Mouse (Mus musculus): ENCODE measurements at regions not wholly inside any gene's neighbourhood (a gene's known extent, or its start where the extent isn't known, plus 50 kb on each side); places are given as distances from the start of the nearest gene placed in this dataset.

DNA sequence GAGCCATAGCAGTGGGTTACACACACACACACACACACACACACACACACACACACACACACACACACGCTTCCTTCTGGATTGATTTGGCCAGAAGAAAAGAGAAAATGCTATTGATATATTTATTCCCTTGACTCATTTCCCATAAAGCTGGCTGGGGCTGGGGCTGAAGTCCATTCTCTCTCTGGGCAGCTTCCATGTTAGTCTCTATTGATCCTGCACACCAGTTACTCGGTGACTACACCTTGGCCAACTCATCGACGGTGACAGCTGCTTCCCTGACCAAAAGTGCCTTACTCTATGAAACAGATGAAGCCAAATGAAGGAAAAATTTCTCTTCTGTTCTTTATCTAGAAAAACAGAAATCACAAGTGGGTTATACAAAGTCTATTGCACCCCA, 82.1 kb downstream of the Snx18 start:
- no peak overlapping the region for H3K27ac ChIP-seq
- 74% methylated on average over 4 of the region's 4 CpGs for WGBS
- H3K9ac ChIP-seq, result no peak overlapping the region
- H3K36me3 ChIP-seq (replicated peaks), result no peaks in the 10 kb centered on the region
- no peaks in the 10 kb centered on the region for H3K27me3 ChIP-seq (replicated peaks)
- ATAC-seq (replicated peaks), result no peak
- H3K9me3 ChIP-seq, result no peaks in the 10 kb centered on the region
- H3K4me3 ChIP-seq, result no peak overlapping the region
- H3K4me2 ChIP-seq, result no peak overlapping the region
- peaks cover 6% of the 10 kb centered on the region; the same call in 1 of the 2 replicates for H3K4me1 ChIP-seq

DNA sequence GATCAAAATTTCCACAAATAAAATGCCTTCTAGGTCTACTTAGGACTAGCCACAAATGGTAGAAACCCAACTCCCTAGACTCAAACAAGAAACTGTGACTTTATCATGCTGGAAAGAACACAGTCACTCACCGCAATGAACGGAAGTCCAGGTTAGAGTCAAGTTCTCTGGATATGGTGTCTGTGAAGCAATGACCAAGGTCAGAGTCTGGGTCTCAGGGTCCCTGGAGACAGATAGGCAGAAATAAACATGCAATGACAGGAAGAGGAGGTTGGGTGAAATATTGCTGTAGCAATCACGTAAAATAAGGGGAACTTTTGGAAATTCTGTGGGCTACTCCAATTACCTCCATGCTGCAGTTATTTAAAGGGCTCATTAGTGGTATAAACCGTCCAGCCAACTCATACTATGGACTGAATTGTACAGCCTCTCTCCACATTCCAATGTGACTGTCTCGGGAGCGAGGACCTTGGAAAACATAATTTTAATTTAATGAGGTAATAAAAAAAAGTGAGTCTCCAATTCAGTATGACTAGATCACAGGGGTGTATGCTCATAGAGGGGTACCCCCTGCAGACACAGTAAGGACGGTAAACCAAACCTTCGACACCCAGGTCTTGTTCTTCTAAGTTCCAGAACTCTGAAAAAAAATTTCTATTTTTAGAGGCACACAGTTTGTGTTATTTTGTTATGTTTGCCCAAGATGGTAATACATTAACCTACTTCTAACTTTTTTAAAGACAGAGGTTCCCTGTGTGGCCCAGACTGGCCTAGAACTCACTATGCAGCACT, 83.5 kb downstream of the Snx18 start:
- H3K4me3 ChIP-seq, result no peak overlapping the region
- H3K9ac ChIP-seq, result no peak overlapping the region
- H3K36me3 ChIP-seq (replicated peaks), result no peaks in the 10 kb centered on the region
- H3K4me2 ChIP-seq, result no peak overlapping the region
- no peak for ATAC-seq (replicated peaks)
- WGBS, result 89% methylated on average over 8 of the region's 8 CpGs
- no peak overlapping the region for H3K27ac ChIP-seq
- peaks cover 6% of the 10 kb centered on the region; the same call in 1 of the 2 replicates for H3K4me1 ChIP-seq
- H3K9me3 ChIP-seq, result no peaks in the 10 kb centered on the region
- no peaks in the 10 kb centered on the region for H3K27me3 ChIP-seq (replicated peaks)

DNA sequence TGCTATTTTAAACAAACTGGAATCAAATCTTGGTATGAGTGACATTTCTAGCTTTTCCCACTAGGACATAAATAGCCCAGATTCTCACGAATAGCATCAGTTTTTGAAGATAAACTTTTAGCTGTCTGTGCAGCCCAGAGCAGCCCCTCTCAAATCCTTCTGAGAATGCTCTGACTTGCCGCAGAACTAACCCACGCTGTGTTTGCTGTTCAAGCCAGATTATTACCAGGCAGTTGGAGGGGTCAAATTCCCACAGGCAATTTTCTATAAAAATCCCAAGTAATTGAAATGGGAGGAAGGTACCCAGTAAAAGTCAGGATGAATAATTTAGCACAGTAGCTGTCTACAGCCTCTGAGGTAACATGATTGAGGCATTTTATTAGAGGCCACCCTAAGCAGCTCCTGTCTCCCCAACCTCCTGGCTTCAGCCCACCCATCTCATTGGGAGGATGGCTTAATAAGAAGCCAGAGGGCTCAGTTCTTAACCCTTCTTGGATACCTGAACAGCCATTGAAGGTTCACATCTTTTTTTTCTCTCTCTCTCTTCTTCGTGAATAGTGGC, 84.4 kb downstream of the Snx18 start:
- ATAC-seq (replicated peaks), result peak; percentile 86
- 0 out of 2 replicates have a peak overlapping the region, but pooled peaks have one; percentile 28 for H3K27ac ChIP-seq
- no peaks in the 10 kb centered on the region for H3K36me3 ChIP-seq (replicated peaks)

DNA sequence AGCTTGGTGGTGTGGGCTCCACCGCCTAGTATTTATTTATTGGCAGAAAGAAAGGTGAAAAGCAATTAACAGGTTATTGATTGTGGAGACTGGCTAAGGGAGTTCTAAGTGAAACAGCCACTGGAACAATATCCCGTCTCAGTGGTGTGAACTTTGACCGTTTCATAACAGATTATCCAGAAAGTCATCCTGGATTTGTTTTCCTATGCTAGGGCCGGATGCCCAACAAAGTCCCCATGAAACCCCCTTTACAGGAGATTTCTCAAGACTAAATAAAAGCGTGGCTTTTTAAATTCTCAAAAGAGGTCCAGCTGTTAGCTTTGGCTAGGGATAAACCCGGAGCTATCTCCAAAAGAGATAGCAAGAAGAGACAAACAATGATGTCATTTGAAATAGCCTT, 91.4 kb downstream of the Snx18 start:
- Histone ChIP-seq H3K9ac (no peak overlapping the region), H3K9me3 (no peaks in the 10 kb centered on the region), H3K27ac (no peak overlapping the region), H3K4me2 (no peak overlapping the region), H3K27me3 (replicated peaks) (no peaks in the 10 kb centered on the region), H3K4me3 (no peak overlapping the region), H3K36me3 (replicated peaks) (no peaks in the 10 kb centered on the region), H3K4me1 (no peaks in the 10 kb centered on the region)
- 87% methylated on average over 6 of the region's 6 CpGs for WGBS
- no peak for ATAC-seq (replicated peaks)

More for the DNA sequence above, 84.4 kb downstream of the Snx18 start:
- H3K4me3 ChIP-seq, result no peak overlapping the region
- H3K4me2 ChIP-seq, result no peak overlapping the region
- H3K9ac ChIP-seq, result no peak overlapping the region
- peaks cover 6% of the 10 kb centered on the region; the same call in 1 of the 2 replicates for H3K4me1 ChIP-seq
- no peaks in the 10 kb centered on the region for H3K27me3 ChIP-seq (replicated peaks)
- no peaks in the 10 kb centered on the region for H3K9me3 ChIP-seq
- WGBS, result 31% methylated on average over 4 of the region's 4 CpGs

DNA sequence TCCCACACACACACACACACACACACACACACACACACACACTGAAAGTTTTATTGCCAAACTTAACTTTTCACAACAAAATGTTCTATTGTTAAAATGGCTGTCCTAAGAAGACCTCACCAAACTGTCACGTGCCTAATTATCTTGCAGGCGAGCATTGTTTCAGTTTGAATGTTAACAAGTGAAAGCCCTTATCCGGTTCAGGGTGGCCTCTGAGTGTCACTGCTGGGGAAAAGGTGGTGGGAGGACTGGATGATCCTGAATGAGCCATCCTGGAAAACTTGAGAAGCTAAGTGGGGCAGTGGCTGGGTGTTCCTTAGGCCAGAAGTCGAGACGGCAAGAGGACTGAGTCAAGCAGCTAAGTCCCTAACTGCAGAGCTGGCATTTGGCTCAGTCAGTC, 94.9 kb downstream of the Snx18 start:
- H3K27me3 ChIP-seq (replicated peaks), result no peaks in the 10 kb centered on the region
- H3K4me2 ChIP-seq, result no peak overlapping the region
- no peaks in the 10 kb centered on the region for H3K4me1 ChIP-seq
- 80% methylated on average over 5 of the region's 5 CpGs for whole genome bisulfite sequencing
- no peak overlapping the region for H3K4me3 ChIP-seq
- H3K27ac ChIP-seq, result no peak overlapping the region
- no peaks in the 10 kb centered on the region for H3K9me3 ChIP-seq
- ATAC-seq (replicated peaks), result no peak
- no peak overlapping the region for H3K9ac ChIP-seq
- no peaks in the 10 kb centered on the region for H3K36me3 ChIP-seq (replicated peaks)

DNA sequence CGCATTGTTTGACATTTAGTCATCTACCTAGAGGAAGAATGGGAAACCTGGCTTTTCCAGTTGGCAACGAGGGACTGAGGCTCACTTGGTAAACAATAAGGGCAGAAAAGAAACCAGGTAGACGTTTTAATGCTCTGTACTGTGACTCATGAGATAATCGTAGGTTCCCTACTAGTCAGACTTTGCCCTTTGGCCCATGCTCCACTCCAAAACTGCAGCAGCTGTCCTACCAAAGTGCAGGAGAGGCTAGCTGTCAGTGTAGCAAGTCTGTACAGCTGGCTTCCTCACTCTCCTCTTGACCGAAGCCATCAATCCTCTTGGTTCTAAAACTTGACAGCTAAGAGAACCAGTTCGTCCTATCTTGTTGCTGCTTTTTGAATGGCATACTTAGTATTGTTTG, 100.2 kb downstream of the Snx18 start:
- H3K4me2 ChIP-seq, result no peak overlapping the region
- H3K27ac ChIP-seq, result no peak overlapping the region
- no peak overlapping the region for H3K9ac ChIP-seq
- no peak for ATAC-seq (replicated peaks)
- H3K4me3 ChIP-seq, result no peak overlapping the region
- H3K9me3 ChIP-seq, result no peaks in the 10 kb centered on the region
- no peaks in the 10 kb centered on the region for H3K4me1 ChIP-seq
- no peaks in the 10 kb centered on the region for H3K27me3 ChIP-seq (replicated peaks)
- WGBS, result 86% methylated on average over 6 of the region's 6 CpGs
- H3K36me3 ChIP-seq (replicated peaks), result no peaks in the 10 kb centered on the region

DNA sequence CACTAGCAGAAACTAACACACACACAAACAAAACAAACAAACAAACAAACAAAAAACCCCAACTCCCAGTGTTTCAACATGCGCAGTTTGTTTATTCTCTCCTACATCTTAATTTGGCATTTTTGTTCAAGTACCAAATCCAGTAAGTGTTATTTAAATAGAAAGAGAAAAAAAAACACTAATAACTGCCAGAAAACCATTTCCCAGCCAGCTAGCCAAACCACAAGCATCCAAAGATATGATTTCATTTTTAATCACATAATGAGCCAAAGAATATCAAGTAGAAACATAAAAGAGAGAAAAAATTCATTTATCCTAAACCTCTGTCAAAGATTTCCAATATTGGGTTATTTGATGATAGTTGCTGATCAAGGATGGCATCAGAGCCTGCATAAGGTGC, 102.3 kb downstream of the Snx18 start:
- WGBS, result 93% methylated on average over 1 of the region's 1 CpGs
- H3K27ac ChIP-seq, result no peak overlapping the region
- H3K9ac ChIP-seq, result no peak overlapping the region
- no peaks in the 10 kb centered on the region for H3K27me3 ChIP-seq (replicated peaks)
- H3K4me1 ChIP-seq, result no peaks in the 10 kb centered on the region
- H3K4me2 ChIP-seq, result no peak overlapping the region
- no peaks in the 10 kb centered on the region for H3K9me3 ChIP-seq
- H3K4me3 ChIP-seq, result no peak overlapping the region
- no peaks in the 10 kb centered on the region for H3K36me3 ChIP-seq (replicated peaks)
- no peak for ATAC-seq (replicated peaks)

DNA sequence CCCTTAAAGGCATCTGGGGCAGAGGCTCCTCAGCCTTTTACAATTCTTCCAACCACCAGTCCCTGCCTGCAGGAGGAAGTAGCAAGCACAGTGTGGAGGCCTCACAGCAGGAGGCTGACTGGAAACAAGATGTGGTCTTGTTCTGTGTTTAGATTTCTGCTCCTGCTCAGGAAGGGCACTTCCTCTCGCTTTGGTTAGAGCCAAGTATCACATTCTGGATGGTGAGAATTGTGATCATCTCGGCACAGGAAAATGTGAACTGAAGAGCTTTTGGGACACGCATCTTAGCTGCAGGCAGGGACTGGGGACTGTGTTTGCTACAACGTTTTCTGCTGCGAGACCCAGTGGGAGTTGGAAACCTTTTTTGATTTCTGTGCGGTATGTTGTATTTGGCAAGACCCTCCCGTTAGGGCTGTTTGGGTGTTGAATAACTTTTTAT, 103.2 kb downstream of the Snx18 start:
- ATAC-seq (replicated peaks), result no peak
- H3K4me1 ChIP-seq, result no peaks in the 10 kb centered on the region
- WGBS, result 59% methylated on average over 7 of the region's 7 CpGs

DNA sequence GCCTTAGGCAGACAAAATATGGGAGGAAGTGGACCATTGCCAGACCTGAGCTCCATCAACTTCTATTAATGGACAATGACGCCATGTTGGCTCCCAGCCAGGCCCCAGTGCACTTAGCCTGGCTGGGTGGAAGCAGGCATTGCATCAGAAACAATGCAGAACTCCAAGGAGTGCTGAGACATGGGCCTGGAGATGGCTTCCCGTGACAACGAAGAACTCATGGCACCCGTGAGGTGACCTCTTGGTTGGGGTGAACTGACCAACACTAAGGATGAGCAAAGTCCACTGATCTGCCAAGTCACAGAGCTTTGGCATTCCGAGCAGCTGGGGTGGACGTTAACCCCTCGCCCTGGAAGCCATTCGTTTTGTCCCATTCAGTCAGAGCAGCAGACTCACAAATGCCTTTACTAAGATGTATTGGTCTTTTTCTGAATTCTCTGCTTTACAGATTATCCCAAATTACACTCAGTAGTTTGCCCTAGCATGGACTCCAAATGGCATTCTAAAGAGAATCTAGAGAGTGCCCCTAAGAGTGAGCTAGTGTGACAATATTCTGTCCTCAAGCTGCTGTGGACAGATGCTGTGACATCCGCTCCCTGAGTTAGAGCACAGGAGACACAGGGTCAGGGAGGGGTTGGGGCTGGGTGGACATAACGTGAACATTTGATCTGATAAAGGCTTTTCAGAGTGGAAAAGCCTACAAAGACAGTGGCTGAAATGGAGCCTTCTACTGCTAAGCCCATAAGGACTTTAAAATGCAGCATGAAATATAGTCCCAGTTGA, 108.8 kb downstream of the Snx18 start:
- no peak for ATAC-seq (replicated peaks)
- H3K36me3 ChIP-seq (replicated peaks), result no peaks in the 10 kb centered on the region

More for the DNA sequence above, 103.2 kb downstream of the Snx18 start:
- no peak overlapping the region for H3K4me3 ChIP-seq
- H3K27me3 ChIP-seq (replicated peaks), result no peaks in the 10 kb centered on the region
- no peaks in the 10 kb centered on the region for H3K36me3 ChIP-seq (replicated peaks)
- H3K9me3 ChIP-seq, result no peaks in the 10 kb centered on the region
- H3K27ac ChIP-seq, result no peak overlapping the region
- H3K4me2 ChIP-seq, result no peak overlapping the region
- no peak overlapping the region for H3K9ac ChIP-seq

DNA sequence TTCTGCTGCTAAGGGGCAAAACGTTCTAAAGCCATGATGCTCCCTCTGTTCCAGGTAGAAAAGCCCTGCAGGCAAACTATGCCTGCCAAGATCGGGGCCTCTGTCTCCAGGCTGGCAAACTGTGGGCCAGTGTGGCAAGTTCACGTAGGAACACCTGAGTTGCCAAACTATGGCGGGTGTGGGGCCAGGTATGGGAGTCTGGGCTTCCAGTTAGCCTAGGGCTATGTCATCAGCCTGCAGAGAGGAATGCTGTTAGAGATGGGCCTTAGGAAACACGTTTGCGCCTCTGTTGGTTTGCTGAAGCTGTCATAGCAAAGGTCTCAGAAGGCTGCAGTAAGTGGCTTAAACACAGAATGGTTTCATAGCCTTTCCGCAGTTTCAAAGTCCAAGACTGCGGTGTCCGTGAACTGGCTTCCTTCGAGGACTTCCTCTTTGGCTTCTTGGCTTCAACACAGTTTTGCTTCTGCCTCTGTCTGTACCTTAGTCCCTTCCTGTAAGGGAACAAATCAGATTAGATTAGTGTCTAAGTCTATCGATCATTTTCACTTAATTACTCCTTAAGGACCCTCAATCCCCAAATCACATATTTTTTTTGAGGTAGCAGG, 110.1 kb downstream of the Snx18 start:
- no peaks in the 10 kb centered on the region for H3K36me3 ChIP-seq (replicated peaks)
- no peak overlapping the region for H3K4me3 ChIP-seq
- no peak overlapping the region for H3K9ac ChIP-seq
- no peaks in the 10 kb centered on the region for H3K4me1 ChIP-seq
- no peak for ATAC-seq (replicated peaks)
- 88% methylated on average over 11 of the region's 11 CpGs for WGBS
- H3K9me3 ChIP-seq, result no peaks in the 10 kb centered on the region
- H3K27me3 ChIP-seq (replicated peaks), result no peaks in the 10 kb centered on the region
- no peak overlapping the region for H3K27ac ChIP-seq
- no peak overlapping the region for H3K4me2 ChIP-seq

More for the DNA sequence above, 108.8 kb downstream of the Snx18 start:
- Histone ChIP-seq H3K4me1 (no peaks in the 10 kb centered on the region), H3K27ac (no peak overlapping the region), H3K9me3 (no peaks in the 10 kb centered on the region), H3K4me2 (no peak overlapping the region), H3K27me3 (replicated peaks) (no peaks in the 10 kb centered on the region), H3K4me3 (no peak overlapping the region), H3K9ac (no peak overlapping the region)
- 81% methylated on average over 10 of the region's 10 CpGs for WGBS

DNA sequence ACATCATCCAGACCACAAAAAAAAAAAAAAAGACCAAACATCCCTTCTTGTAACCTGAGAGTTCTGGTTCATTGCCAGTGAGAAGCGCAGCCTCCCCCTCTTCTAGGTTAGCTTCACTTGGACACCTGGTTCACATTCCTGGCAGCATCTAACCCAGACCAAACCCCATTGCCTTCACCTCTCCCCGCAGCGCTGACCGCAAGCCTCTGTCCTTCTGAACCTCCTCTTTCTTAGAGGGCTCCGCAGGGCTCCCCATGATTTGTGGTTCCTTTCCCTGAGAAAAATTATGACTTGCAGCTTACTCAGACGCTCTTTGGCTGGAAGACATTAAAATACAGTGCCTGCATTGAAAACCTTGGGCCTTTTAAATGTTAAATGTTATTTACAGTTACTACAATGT, 115.8 kb downstream of the Snx18 start:
- 89% methylated on average over 6 of the region's 6 CpGs for WGBS
- no peak overlapping the region for H3K9ac ChIP-seq
- H3K36me3 ChIP-seq (replicated peaks), result no peaks in the 10 kb centered on the region
- no peak overlapping the region for H3K4me3 ChIP-seq
- ATAC-seq (replicated peaks), result no peak
- no peaks in the 10 kb centered on the region for H3K4me1 ChIP-seq
- H3K9me3 ChIP-seq, result no peaks in the 10 kb centered on the region
- H3K4me2 ChIP-seq, result no peak overlapping the region
- no peaks in the 10 kb centered on the region for H3K27me3 ChIP-seq (replicated peaks)
- no peak overlapping the region for H3K27ac ChIP-seq

DNA sequence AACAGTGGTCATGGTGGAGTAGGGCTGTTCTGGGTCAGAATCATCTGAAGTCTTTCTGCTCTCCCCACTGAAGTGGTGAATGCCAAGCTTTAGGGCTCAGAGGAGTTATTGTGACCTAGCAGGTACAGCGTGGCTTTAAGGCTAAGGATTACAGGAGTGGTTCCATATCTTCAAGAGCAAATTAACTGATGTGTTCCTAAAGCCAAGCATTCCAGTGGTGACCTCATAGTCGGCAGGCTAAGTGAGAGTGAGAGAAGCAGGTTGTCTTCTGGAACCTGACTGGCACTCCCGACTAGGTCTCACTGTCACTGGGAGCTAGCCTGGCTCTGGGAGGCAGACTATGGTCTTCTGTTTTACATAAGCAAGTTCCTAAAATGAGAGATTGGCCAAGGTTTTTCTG, 116.3 kb downstream of the Snx18 start:
- WGBS, result 85% methylated on average over 3 of the region's 3 CpGs

More for the DNA sequence above, 116.3 kb downstream of the Snx18 start:
- H3K4me1 ChIP-seq, result no peaks in the 10 kb centered on the region
- H3K27me3 ChIP-seq (replicated peaks), result no peaks in the 10 kb centered on the region
- no peak overlapping the region for H3K27ac ChIP-seq
- no peak for ATAC-seq (replicated peaks)
- H3K4me3 ChIP-seq, result no peak overlapping the region
- no peaks in the 10 kb centered on the region for H3K9me3 ChIP-seq
- H3K4me2 ChIP-seq, result no peak overlapping the region
- H3K36me3 ChIP-seq (replicated peaks), result no peaks in the 10 kb centered on the region
- H3K9ac ChIP-seq, result no peak overlapping the region

Measured in midbrain, embryonic 15.5 days (tissue).